Mouse (Mus musculus): Measurements from ENCODE around the gene Pabpc4.

- TF ChIP-seq CTCF (IDR thresholded peaks at IDR 0.05; ENCODE audit: low read depth, low read length) (no peak), POLR2A (IDR thresholded peaks at IDR 0.05; ENCODE audit: insufficient read depth, low read length) (no peak), EP300 (IDR thresholded peaks at IDR 0.05; ENCODE audit: insufficient read depth, low read depth, low read length) (no peak)
Observed at GRCm38 (mm10) chr4:123237386-123238266, 24.5 kb upstream of the Pabpc4 start.

All from ES-Bruce4 (cell line).